ENCODE assay signal across 8 mouse cellular contexts in the genomic region with DNA sequence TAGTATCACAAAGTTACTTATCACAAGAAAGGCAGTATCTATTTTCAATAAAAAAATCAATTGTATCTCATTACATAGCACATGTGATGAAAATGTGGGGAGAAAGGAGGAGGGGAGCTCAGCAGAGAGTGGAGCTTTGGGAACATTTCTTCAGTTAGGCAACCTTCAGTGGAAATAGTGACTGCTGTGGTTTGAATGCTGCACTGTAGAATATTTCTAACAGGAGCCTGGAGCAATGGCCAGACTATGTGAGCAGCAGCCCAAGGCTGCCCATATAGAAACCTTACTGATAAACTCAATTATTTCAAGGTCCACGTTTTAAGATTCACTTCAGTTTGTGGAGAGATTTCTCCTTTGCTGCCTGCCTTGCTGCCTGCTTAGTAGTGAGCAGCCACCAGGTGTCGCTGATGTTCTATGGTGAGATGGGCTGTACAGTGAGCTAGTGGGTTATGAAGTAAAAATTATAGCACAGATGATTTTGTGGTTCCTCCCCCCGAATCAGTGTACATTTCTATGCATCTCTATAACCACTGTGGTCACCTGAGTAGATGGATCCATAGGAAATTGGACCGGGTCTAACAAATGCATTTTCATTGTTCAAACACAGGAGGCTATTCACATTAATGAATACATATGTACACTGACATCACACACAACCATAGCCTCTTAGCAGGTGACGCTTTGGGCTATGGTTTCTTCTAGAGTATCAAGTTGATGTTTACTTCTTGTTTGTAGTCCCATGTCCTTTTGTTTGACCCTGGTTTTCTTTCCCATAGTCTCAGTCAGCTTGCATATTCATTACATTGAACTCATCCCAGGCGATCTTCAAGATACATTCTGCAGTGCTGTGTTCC.
DNase-seq lines count a peak whose midpoint lies in the region; ATAC-seq lines count a peak whose summit lies in the region.

No protein-coding gene starts in this region.

- intact Hi-C loops in heart, postnatal 14 days (cut with DNase I), result loop anchor here (2.0 to 5.0 kb wide), 2 partner anchors 1815 to 1905 kb away; no protein-coding TSS in a partner anchor

- ATAC-seq in lung, embryonic 16.5 days (ENCODE audit: low read depth), result peak; percentile 65; the same call in 1 of the 2 replicates

- H3K9me3 ChIP-seq in lung, embryonic 16.5 days (ENCODE audit: control insufficient read depth, low read length), result no peaks in the 10 kb centered on the region

- H3K9ac ChIP-seq in lung, embryonic 16.5 days (ENCODE audit: low read length), result no peak overlapping the region

- no peak overlapping the region for H3K4me3 ChIP-seq in lung, embryonic 16.5 days (ENCODE audit: low read length)

- no peak overlapping the region for H3K27ac ChIP-seq in lung, embryonic 16.5 days (ENCODE audit: low read length)

- no peaks in the 10 kb centered on the region for H3K4me1 ChIP-seq in lung, embryonic 16.5 days (replicated peaks; ENCODE audit: control insufficient read depth, insufficient read depth, low read length)

- no peaks in the 10 kb centered on the region for H3K27me3 ChIP-seq in lung, embryonic 16.5 days (ENCODE audit: control insufficient read depth, insufficient read depth, low read depth, low read length)

- WGBS in lung, embryonic 16.5 days, result 28% methylated on average over 6 of the region's 6 CpGs

- no peaks in the 10 kb centered on the region for H3K36me3 ChIP-seq in lung, embryonic 16.5 days (ENCODE audit: control insufficient read depth, insufficient read depth, low read length)

- DNase-seq in B cell, adult 2 months, result peak; percentile 65 to 72
- peak; percentile 20 for DNase-seq in adrenal gland, adult 8-10 months
- DNase-seq in embryo, embryonic 11.5 days (ENCODE audit: low read depth, low spot score), result peak; percentile 41
- peak; percentile 60 to 81 for DNase-seq in heart, postnatal 14 days
- DNase-seq in layer of hippocampus, adult 18-20 months (ENCODE audit: low spot score in 2 of 2), result peak; percentile 36 to 79
- DNase-seq in retina, embryonic 14.5 days (ENCODE audit: low spot score), result peak; percentile 82
- DNase-seq in urinary bladder, adult 2 months (ENCODE audit: low spot score), result peak; percentile 27

- H3K4me2 ChIP-seq in lung, embryonic 16.5 days (ENCODE audit: low read depth, low read length), result no peak overlapping the region

Comparison
In these comparisons a context has a peak if more than half of its experiments do, and no peak if none do; other contexts are left out.
1. DNase-seq: peak in every context shown above with its lines; median percentile 82 in retina, embryonic 14.5 days; 70 in heart, postnatal 14 days; 68 in B cell, adult 2 months; 58 in layer of hippocampus, adult 18-20 months; 41 in embryo, embryonic 11.5 days; 27 in urinary bladder, adult 2 months; 20 in adrenal gland, adult 8-10 months.